Mouse (Mus musculus): ENCODE data around the gene Ankdd1a.

DNA sequence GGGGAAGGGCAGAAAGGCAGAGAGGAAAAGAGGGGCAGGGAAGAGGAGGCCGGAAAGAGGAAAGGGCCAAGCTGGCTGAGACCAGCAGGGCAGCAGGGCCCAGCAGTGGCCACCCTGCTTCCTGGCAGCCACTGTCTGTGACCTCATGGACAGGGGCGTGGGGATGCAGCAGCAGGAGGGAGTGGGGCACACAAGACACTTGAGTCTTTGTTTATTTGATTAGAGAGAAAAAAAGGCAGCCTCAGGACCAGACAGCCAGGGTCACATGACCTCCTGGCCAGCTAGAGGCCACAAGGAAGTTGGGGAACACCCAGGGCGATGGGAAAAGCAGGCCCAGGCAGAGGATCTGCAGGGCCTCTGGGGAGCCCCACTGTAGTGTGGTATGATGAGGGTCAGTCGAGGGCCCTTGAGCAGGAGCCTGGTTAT, 42.1 kb upstream of the Ankdd1a start:
- TF ChIP-seq CHD2 (IDR thresholded peaks at IDR 0.05; ENCODE audit: low read depth, low read length) (no peak), MAFK (IDR thresholded peaks at IDR 0.05; ENCODE audit: insufficient read depth, low read depth, low read length) (no peak), ZC3H11A (IDR thresholded peaks at IDR 0.05; ENCODE audit: borderline replicate concordance, low read depth, low read length) (no peak)

All from ES-E14 (cell line).